8 mouse cellular contexts compared by ENCODE assay signal in the genomic region with DNA sequence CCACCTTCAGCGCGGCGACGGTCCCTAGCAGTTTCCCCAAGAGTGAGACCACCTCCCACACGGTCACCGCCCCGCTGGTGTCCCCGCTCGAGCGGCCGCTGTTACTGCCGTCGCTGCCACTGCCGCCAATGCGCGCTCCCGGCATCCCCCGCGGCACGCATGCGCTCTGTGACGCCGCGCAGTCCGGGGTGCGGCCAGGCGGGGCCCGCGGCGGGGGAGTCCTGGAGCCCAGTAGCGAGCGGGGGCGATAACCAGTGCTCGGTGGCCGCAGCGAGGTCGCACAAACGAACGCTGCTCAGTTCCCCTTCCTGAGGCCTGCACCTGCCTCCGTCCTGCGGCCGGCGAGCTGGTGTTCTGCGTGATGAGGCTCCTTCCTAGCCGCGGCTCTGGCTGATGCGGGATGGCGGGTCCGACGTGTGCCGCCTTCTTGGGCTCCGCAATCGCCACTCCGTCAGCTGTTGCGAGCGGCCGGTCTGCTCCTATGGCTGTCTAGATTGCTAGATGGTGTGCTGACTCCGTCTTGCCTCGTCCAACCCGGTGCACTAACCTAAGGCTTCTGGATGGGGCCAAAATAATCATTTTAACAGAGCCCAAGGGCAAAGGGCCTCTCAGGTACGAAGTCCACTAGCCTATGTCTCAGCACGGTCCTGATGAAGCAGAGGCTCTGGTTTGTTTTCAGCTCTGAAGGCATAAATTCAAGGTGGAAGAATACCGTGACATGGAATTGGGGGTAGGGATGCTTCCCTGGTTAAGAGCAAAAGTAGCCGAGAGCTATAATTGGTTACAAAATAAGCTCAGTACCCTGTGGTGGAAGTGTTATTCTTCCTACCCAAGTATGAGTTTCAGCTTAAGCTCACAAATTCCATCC. TPM values are rescaled to one million over a fixed set of nuclear protein-coding genes. Genes with fewer than 3 reads are reported as not detected.
DNase-seq lines count a peak whose midpoint lies in the region; ATAC-seq and TF ChIP-seq lines count a peak whose summit lies in the region.

No protein-coding gene starts in this region.

- TF ChIP-seq EP300 in liver, embryonic 14.5 days (IDR thresholded peaks at IDR 0.05; ENCODE audit: low read depth), result 0 out of 2 replicates have a peak, but pooled peaks have one; percentile 4

- DNase-seq in CD8-positive naive resting alpha-beta T cell, adult 2 months (ENCODE audit: low read depth in 2 of 2, low spot score in 2 of 2), result peak; percentile 85
- DNase-seq in c-Kit-positive CD71-negative TER-119-negative erythroid progenitor cells, embryonic 14.5 days (ENCODE audit: low read depth), result peak; percentile 79
- no peak for DNase-seq in forebrain, embryonic 10.5 days (ENCODE audit: extremely low spot score, low spot score)
- DNase-seq in kidney, postnatal 25 days, result peak; percentile 87 to 96
- DNase-seq in liver, embryonic 14.5 days (ENCODE audit: low read depth in 3 of 3, low spot score in 3 of 3), result peak; percentile 78 to 84 (median 78)
- peak; percentile 90 for DNase-seq in neural tube, embryonic 10.5 days (ENCODE audit: extremely low spot score, low spot score)

- H3K27me3 ChIP-seq in forebrain, embryonic 10.5 days (ENCODE audit: poor library complexity, severe bottlenecking), result no peaks in the 10 kb centered on the region
- H3K27me3 ChIP-seq in heart, embryonic 15.5 days, result no peaks in the 10 kb centered on the region
- no peaks in the 10 kb centered on the region for H3K27me3 ChIP-seq in liver, embryonic 14.5 days (ENCODE audit: control insufficient read depth, insufficient read depth, low read length)
- H3K27me3 ChIP-seq in stomach, embryonic 15.5 days (replicated peaks), result no peaks in the 10 kb centered on the region

- no peaks in the 10 kb centered on the region for H3K9me3 ChIP-seq in forebrain, embryonic 10.5 days
- H3K9me3 ChIP-seq in heart, embryonic 15.5 days (replicated peaks), result no peaks in the 10 kb centered on the region
- H3K9me3 ChIP-seq in liver, embryonic 14.5 days (ENCODE audit: control insufficient read depth, low read length), result no peaks in the 10 kb centered on the region
- H3K9me3 ChIP-seq in stomach, embryonic 15.5 days, result no peaks in the 10 kb centered on the region

- H3K36me3 ChIP-seq in forebrain, embryonic 10.5 days (replicated peaks), result peaks cover 12% of the 10 kb centered on the region; the same call in 1 of the 2 replicates
- H3K36me3 ChIP-seq in heart, embryonic 15.5 days, result no peaks in the 10 kb centered on the region
- H3K36me3 ChIP-seq in liver, embryonic 14.5 days (replicated peaks; ENCODE audit: control insufficient read depth, insufficient read depth, low read depth), result no peaks in the 10 kb centered on the region
- no peaks in the 10 kb centered on the region for H3K36me3 ChIP-seq in stomach, embryonic 15.5 days

- H3K4me1 ChIP-seq in forebrain, embryonic 10.5 days, result peaks cover 20% of the 10 kb centered on the region
- peaks cover 17% of the 10 kb centered on the region for H3K4me1 ChIP-seq in heart, embryonic 15.5 days (replicated peaks)
- H3K4me1 ChIP-seq in liver, embryonic 14.5 days (replicated peaks; ENCODE audit: control insufficient read depth in 2 of 2, insufficient read depth in 2 of 2, low read length in 1 of 2), result peaks cover 16 to 22% of the 10 kb centered on the region in 2 experiments
- peaks cover 4% of the 10 kb centered on the region; the same call in 1 of the 2 replicates for H3K4me1 ChIP-seq in stomach, embryonic 15.5 days

- peak overlapping the region; percentile 95 for H3K27ac ChIP-seq in forebrain, embryonic 10.5 days
- H3K27ac ChIP-seq in heart, embryonic 15.5 days, result peak overlapping the region; percentile 95
- peak overlapping the region; percentile 85 for H3K27ac ChIP-seq in liver, embryonic 14.5 days
- H3K27ac ChIP-seq in stomach, embryonic 15.5 days, result peak overlapping the region; percentile 90

- WGBS in forebrain, embryonic 10.5 days, result under 1% methylated on average over 64 of the region's 64 CpGs
- under 1% methylated on average over 64 of the region's 64 CpGs for WGBS in heart, embryonic 15.5 days
- WGBS in liver, embryonic 14.5 days (ENCODE audit: insufficient replicate concordance), result under 1% methylated on average over 64 of the region's 64 CpGs
- WGBS in stomach, embryonic 15.5 days, result under 1% methylated on average over 64 of the region's 64 CpGs

- no peak for TF ChIP-seq CTCF in liver, embryonic 14.5 days (IDR thresholded peaks at IDR 0.05; ENCODE audit: low read depth)

- peak overlapping the region; percentile 67 for H3K4me3 ChIP-seq in forebrain, embryonic 10.5 days
- H3K4me3 ChIP-seq in heart, embryonic 15.5 days, result peak overlapping the region; percentile 80
- peak overlapping the region; percentile 79 to 81 for H3K4me3 ChIP-seq in liver, embryonic 14.5 days (ENCODE audit: insufficient read depth in 1 of 2, low read depth in 2 of 2, low read length in 2 of 2)
- H3K4me3 ChIP-seq in stomach, embryonic 15.5 days (replicated peaks), result peak overlapping the region; percentile 83

- ATAC-seq in heart, embryonic 15.5 days (replicated peaks; ENCODE audit: insufficient number of reproducible peaks, insufficient read depth, low FRiP score, low read depth), result peak; percentile 93
- ATAC-seq in liver, embryonic 14.5 days (ENCODE audit: insufficient read depth), result peak; percentile 90
- peak; percentile 93 for ATAC-seq in stomach, embryonic 15.5 days (ENCODE audit: insufficient read depth, low FRiP score, low read depth)

- peak overlapping the region; percentile 95 for H3K9ac ChIP-seq in heart, embryonic 15.5 days
- peak overlapping the region; percentile 90 for H3K9ac ChIP-seq in liver, embryonic 14.5 days (replicated peaks)
- peak overlapping the region; percentile 93 for H3K9ac ChIP-seq in stomach, embryonic 15.5 days

- H3K4me2 ChIP-seq in heart, embryonic 15.5 days, result peak overlapping the region; percentile 81
- peak overlapping the region; percentile 98 for H3K4me2 ChIP-seq in liver, embryonic 14.5 days (ENCODE audit: low read depth)
- peak overlapping the region; percentile 83 for H3K4me2 ChIP-seq in stomach, embryonic 15.5 days

RNA-seq across cellular contexts. Expression of gene Nup43, which starts 3.9 kb away (rescaled TPM):
- 93.1 and 93.6 TPM in 2 replicates for polyA plus RNA-seq in forebrain, embryonic 10.5 days (2016; fragmentation: Nextera tagmentation; extraction: Ambion mirVana)
- 26.8 and 31.3 TPM in 2 replicates for polyA plus RNA-seq in heart, embryonic 15.5 days (2015; fragmentation: Nextera tagmentation; extraction: Ambion mirVana)
- 15.7 and 19.7 TPM in 2 replicates for polyA plus RNA-seq in liver, embryonic 14.5 days (2012; rRNA removed)
- polyA plus RNA-seq in liver, embryonic 14.5 days (2014; fragmentation: Nextera tagmentation; extraction: Ambion mirVana), result 29.7 and 31.2 TPM in 2 replicates
- 44.9 and 48.7 TPM in 2 replicates for polyA plus RNA-seq in stomach, embryonic 15.5 days (2015; fragmentation: Nextera tagmentation; extraction: Ambion mirVana)

RNA-seq across cellular contexts. Expression of gene Pcmt1, which starts 17.5 kb away (rescaled TPM):
- 125 and 134 TPM in 2 replicates for polyA plus RNA-seq in forebrain, embryonic 10.5 days (2016; fragmentation: Nextera tagmentation; extraction: Ambion mirVana)
- 122 and 124 TPM in 2 replicates for polyA plus RNA-seq in heart, embryonic 15.5 days (2015; fragmentation: Nextera tagmentation; extraction: Ambion mirVana)
- 29.4 and 41.6 TPM in 2 replicates for polyA plus RNA-seq in liver, embryonic 14.5 days (2012; rRNA removed)
- polyA plus RNA-seq in liver, embryonic 14.5 days (2014; fragmentation: Nextera tagmentation; extraction: Ambion mirVana), result 95.4 and 98.7 TPM in 2 replicates
- 105 and 110 TPM in 2 replicates for polyA plus RNA-seq in stomach, embryonic 15.5 days (2015; fragmentation: Nextera tagmentation; extraction: Ambion mirVana)

RNA-seq across cellular contexts. Expression of gene Lats1, which starts 17.6 kb away (rescaled TPM):
- polyA plus RNA-seq in forebrain, embryonic 10.5 days (2016; fragmentation: Nextera tagmentation; extraction: Ambion mirVana), result 7.7 and 8.0 TPM in 2 replicates
- polyA plus RNA-seq in heart, embryonic 15.5 days (2015; fragmentation: Nextera tagmentation; extraction: Ambion mirVana), result 2.9 and 4.2 TPM in 2 replicates
- polyA plus RNA-seq in liver, embryonic 14.5 days (2012; rRNA removed), result 3.9 and 4.7 TPM in 2 replicates
- 2.8 and 3.7 TPM in 2 replicates for polyA plus RNA-seq in liver, embryonic 14.5 days (2014; fragmentation: Nextera tagmentation; extraction: Ambion mirVana)
- 8.4 and 8.5 TPM in 2 replicates for polyA plus RNA-seq in stomach, embryonic 15.5 days (2015; fragmentation: Nextera tagmentation; extraction: Ambion mirVana)
